Mouse (Mus musculus): Measurements from ENCODE around the gene Svip. TPM values are rescaled to one million over a fixed set of nuclear protein-coding genes. Genes with fewer than 3 reads are reported as not detected.

The Svip gene
- polyA plus RNA-seq, 1 experiment from 2014 or later = 7.3 TPM

DNA sequence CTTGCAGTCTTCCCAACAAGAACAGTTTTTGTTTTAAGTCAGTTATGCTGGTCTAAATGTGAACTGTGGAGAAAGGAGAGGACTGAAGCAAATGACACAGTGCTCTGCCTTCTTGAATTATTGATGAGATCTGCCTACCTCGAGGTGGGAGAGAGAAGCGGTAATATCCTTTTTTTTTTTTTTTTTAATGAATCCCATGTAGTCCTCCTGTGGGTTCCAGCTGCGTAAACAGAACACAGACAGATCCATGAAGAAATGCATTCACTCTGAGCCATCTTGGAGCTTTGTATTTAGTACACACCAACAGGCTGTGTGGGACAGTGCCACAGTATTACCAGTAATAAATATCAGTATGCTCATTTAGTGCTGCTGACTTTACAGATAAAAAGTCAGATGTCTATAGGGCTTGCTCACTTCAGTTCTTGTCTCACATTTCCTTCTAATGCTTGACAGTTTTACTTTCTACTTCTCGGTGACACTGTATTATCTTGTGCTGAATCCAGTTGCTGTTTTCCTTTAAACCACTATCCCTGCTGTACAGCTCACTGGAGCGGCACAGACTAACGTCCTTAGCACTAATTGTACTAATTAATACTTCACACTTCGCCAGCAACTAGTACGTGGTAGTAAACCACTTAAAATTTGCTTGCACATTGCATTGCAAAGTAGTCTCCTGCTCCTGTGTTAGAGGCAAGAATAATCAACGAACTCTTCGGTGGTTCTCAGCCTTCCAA is 43.4 kb downstream of the Svip start:
- H3K36me3 ChIP-seq (ENCODE audit: insufficient read depth) = no peaks in the 10 kb centered on the region
- no peak overlapping the region for H3K9ac ChIP-seq
- H3K4me1 ChIP-seq (ENCODE audit: insufficient read depth) = no peaks in the 10 kb centered on the region
- no peak overlapping the region for H3K27ac ChIP-seq (ENCODE audit: low read depth)
- DNase-seq (no peak), ATAC-seq (ENCODE audit: insufficient read depth) (no peak)
- H3K4me3 ChIP-seq (ENCODE audit: low read depth, low read length) = no peak overlapping the region
- WGBS = 78% methylated on average over 10 of the region's 10 CpGs
- no peak for TF ChIP-seq CTCF (IDR thresholded peaks at IDR 0.05; ENCODE audit: low read depth)
- no peak overlapping the region for H3K4me2 ChIP-seq
- no peaks in the 10 kb centered on the region for H3K27me3 ChIP-seq (ENCODE audit: insufficient read depth, low read length)
- H3K9me3 ChIP-seq (ENCODE audit: low read depth, low read length) = no peaks in the 10 kb centered on the region

- peak; percentile 4 for DNase-seq
- H3K27ac ChIP-seq (ENCODE audit: low read depth) = no peak overlapping the region
- H3K36me3 ChIP-seq (ENCODE audit: insufficient read depth) = no peaks in the 10 kb centered on the region
- no peaks in the 10 kb centered on the region for H3K27me3 ChIP-seq (ENCODE audit: insufficient read depth, low read length)
- WGBS = 55% methylated on average over 6 of the region's 6 CpGs
- no peak overlapping the region for H3K4me2 ChIP-seq
- no peaks in the 10 kb centered on the region for H3K4me1 ChIP-seq (ENCODE audit: insufficient read depth)
- H3K9ac ChIP-seq = no peak overlapping the region
- H3K4me3 ChIP-seq (ENCODE audit: low read depth, low read length) = no peak overlapping the region
- no peak for TF ChIP-seq CTCF (IDR thresholded peaks at IDR 0.05; ENCODE audit: low read depth)
- no peak for ATAC-seq (ENCODE audit: insufficient read depth)
- no peaks in the 10 kb centered on the region for H3K9me3 ChIP-seq (ENCODE audit: low read depth, low read length)
Observed at GRCm38 (mm10) chr7:51960698-51961374, 45.0 kb downstream of the Svip start.

DNA sequence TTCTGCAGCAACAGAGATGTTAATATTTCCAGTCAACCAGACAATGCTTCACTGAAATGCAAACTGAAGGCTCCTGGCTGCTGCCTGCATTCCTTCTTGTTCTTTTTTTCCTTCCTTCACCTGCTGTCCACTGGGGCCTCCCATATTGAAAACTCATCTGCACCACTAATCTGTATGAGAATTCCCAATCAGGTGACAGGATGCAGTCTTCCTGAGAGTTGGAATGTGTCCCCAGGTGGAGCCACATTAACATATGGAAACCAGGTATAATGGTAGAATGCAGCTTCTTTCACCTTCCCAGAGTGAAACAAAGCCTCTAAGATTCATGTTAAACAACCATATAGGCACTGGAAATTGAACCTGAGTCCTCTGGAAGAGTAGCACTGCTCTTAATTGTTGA is 48.1 kb downstream of the Svip start:
- ATAC-seq (ENCODE audit: insufficient read depth) (no peak), DNase-seq (no peak)
- Histone ChIP-seq H3K9me3 (ENCODE audit: low read depth, low read length) (no peaks in the 10 kb centered on the region), H3K4me3 (ENCODE audit: low read depth, low read length) (no peak overlapping the region), H3K27ac (ENCODE audit: low read depth) (no peak overlapping the region), H3K4me2 (no peak overlapping the region), H3K4me1 (ENCODE audit: insufficient read depth) (no peaks in the 10 kb centered on the region), H3K9ac (no peak overlapping the region), H3K27me3 (ENCODE audit: insufficient read depth, low read length) (no peaks in the 10 kb centered on the region), H3K36me3 (ENCODE audit: insufficient read depth) (no peaks in the 10 kb centered on the region)
- no peak for TF ChIP-seq CTCF (IDR thresholded peaks at IDR 0.05; ENCODE audit: low read depth)

GRCm38 (mm10) chr7:51955424-51956041 is 50.3 kb downstream of the Svip start:
- no peak for TF ChIP-seq CTCF (IDR thresholded peaks at IDR 0.05; ENCODE audit: low read depth)
- Histone ChIP-seq H3K9ac (no peak overlapping the region), H3K4me3 (ENCODE audit: low read depth, low read length) (no peak overlapping the region), H3K27ac (ENCODE audit: low read depth) (no peak overlapping the region), H3K9me3 (ENCODE audit: low read depth, low read length) (no peaks in the 10 kb centered on the region), H3K36me3 (ENCODE audit: insufficient read depth) (no peaks in the 10 kb centered on the region), H3K4me2 (no peak overlapping the region), H3K4me1 (ENCODE audit: insufficient read depth) (no peaks in the 10 kb centered on the region), H3K27me3 (ENCODE audit: insufficient read depth, low read length) (no peaks in the 10 kb centered on the region)
- WGBS = 53% methylated on average over 9 of the region's 9 CpGs
- ATAC-seq (ENCODE audit: insufficient read depth) (no peak), DNase-seq (no peak)

Other genes starting within 250 kb of the Svip start
- 18.2 and 20.6 TPM in 2 replicates for gene Gas2, start 144.0 kb downstream of the Svip start, polyA plus RNA-seq (2014; fragmentation: Nextera tagmentation; extraction: Ambion mirVana)
- gene Fancf, start 143.8 kb downstream of the Svip start, polyA plus RNA-seq (2014; fragmentation: Nextera tagmentation; extraction: Ambion mirVana) = 12.0 and 15.6 TPM in 2 replicates
- not detected in 2 replicates for gene 1700015G11Rik, start 9.7 kb upstream of the Svip start, polyA plus RNA-seq (2014; fragmentation: Nextera tagmentation; extraction: Ambion mirVana)